Mouse (Mus musculus) heart, embryonic 11.5 days (tissue): ENCODE results near the gene Slc1a1. TPM values are rescaled to one million over a fixed set of nuclear protein-coding genes. Genes with fewer than 3 reads are reported as not detected.

Experiments
- ATAC-seq: fragments of 200-750 bp; cut with Nextera tagmentation; replicated peaks from 2 replicates; pipeline ENCODE4 v1.8.0; 2017; ENCODE audit warnings: moderate library complexity; ENCODE audit not compliant: insufficient number of reproducible peaks, low FRiP score, low TSS enrichment
- H3K27ac ChIP-seq: fragments of 300-500 bp; sonication (generic); 2 replicates; pipeline ENCODE4 v1.5.1; 2014; ENCODE audit warnings: mild to moderate bottlenecking, low read depth, low read length
- H3K27me3 ChIP-seq: fragments of 300-500 bp; sonication (generic); 2 replicates; pipeline ENCODE4 v1.6.1; 2014; ENCODE audit warnings: mild to moderate bottlenecking, low read length, mixed read lengths; ENCODE audit not compliant: control insufficient read depth, insufficient read depth
- H3K36me3 ChIP-seq: fragments of 300-500 bp; sonication (generic); 2 replicates; pipeline ENCODE4 v1.6.1; 2014; ENCODE audit warnings: mild to moderate bottlenecking, low read length, moderate library complexity, mixed read lengths; ENCODE audit not compliant: control insufficient read depth, insufficient read depth
- H3K4me1 ChIP-seq: fragments of 300-500 bp; sonication (generic); 2 replicates; pipeline ENCODE4 v1.6.1; 2014; ENCODE audit warnings: low read length; ENCODE audit not compliant: control insufficient read depth, insufficient read depth
- H3K4me2 ChIP-seq: fragments of 300-500 bp; sonication (generic); 2 replicates; pipeline ENCODE4 v1.6.1; 2014; ENCODE audit warnings: mild to moderate bottlenecking, moderate library complexity
- H3K4me3 ChIP-seq: fragments of 300-500 bp; sonication (generic); 2 replicates; pipeline ENCODE4 v1.5.1; 2014; ENCODE audit warnings: low read depth, low read length
- H3K9ac ChIP-seq: fragments of 300-500 bp; sonication (generic); 2 replicates; pipeline ENCODE4 v1.6.1; 2014; ENCODE audit warnings: mild to moderate bottlenecking, low read depth, low read length, moderate library complexity
- H3K9me3 ChIP-seq: fragments of 300-500 bp; sonication (generic); replicated peaks from 2 replicates; pipeline ENCODE4 v1.6.1; 2016; ENCODE audit warnings: low read length; ENCODE audit not compliant: control insufficient read depth
- WGBS: fragments of 180-500 bp; shearing (Covaris S2); extraction: QIAGEN DNeasy Blood & Tissue Kit; methylation state at CpG from one replicate; pipeline ENCODE4 v1.1.7; 2014; ENCODE audit not compliant: insufficient replicate concordance; 5-methylcytosine and 5-hydroxymethylcytosine counted together
- polyA plus RNA-seq: library from polyadenylated mRNA; unstranded; fragments of >200 nt; fragmentation: Nextera tagmentation; extraction: Ambion mirVana; gene quantifications from 2 replicates; pipeline ENCODE4 v1.2.1, GENCODE M21; 2014

Gene Slc1a1
- 0.93 and 1.5 TPM in 2 replicates for polyA plus RNA-seq

DNA sequence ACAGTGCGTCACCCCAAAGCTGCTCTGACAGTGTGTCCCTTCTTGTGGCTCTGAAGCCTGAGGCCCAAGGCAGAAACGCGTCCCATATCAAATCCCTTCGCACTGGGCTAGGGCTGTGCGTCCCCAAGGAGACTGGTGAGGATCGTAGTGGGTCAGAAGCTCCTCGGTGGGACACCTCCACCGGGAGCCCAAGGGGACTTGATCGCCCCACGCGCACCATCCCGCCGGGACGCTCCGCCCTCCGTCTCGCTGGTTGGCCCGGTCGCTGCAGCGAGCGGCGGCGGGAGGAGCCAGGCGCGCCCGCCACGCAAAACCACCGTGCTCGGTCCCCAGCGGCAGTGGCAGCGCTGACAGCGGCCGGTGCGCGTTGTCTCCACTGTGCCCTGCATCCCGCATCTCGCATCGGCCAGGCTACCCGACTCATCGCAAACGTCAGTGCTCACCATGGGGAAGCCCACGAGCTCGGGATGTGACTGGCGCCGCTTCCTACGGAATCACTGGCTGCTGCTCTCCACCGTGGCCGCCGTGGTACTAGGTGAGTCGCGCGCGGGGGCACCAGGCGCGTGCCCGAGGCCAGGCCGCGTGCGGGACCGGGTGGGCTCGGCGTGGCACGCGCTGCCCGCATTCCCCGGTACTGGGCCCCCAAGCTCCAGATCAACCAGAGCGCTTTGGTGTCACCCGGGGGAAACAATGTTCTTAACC is at the start of gene Slc1a1:
Gene Slc1a1, plus strand, starts transcription at position 252 of the 702 bp plus-strand sequence.
- no peaks in the 10 kb centered on the region for H3K36me3 ChIP-seq
- WGBS, result 1% methylated on average over 66 of the region's 68 CpGs
- H3K4me1 ChIP-seq, result no peaks in the 10 kb centered on the region
- ATAC-seq, result 0 out of 2 replicates have a peak, but pooled peaks have one; percentile 7
- peak within 1 kb of the TSS; percentile 97 for H3K4me2 ChIP-seq
- H3K4me3 ChIP-seq, result peak within 1 kb of the TSS; percentile 63
- no peaks in the 10 kb centered on the region for H3K9me3 ChIP-seq
- peak within 1 kb of the TSS; percentile 64 for H3K9ac ChIP-seq
- peaks cover 24% of the 10 kb centered on the region for H3K27me3 ChIP-seq
- no peak within 1 kb of the TSS for H3K27ac ChIP-seq

DNA sequence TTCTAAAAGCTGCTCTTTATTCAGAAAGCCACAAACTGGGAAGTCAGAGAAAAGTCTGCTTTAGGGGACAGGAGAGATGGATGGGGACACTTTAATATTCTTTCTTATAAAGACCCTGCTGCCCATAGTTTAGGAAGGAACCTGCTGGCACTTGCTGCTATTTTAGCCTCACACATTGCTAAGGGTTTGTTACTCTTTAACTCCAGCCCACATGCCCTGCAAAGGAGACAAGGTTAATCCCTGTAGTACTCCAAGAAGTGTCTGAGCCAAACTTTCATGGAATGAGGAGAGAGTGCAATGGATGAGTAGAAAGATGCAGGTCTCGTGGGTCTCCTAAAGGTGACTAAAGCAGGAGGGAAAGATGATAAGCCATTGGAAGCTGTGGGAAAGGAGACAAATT is 44.7 kb upstream of the Slc1a1 start:
- Histone ChIP-seq H3K9ac (no peak overlapping the region), H3K4me2 (no peak overlapping the region), H3K4me1 (0 out of 2 replicates have a peak, but pooled peaks cover 3% of the 10 kb centered on the region), H3K27ac (no peak overlapping the region), H3K4me3 (no peak overlapping the region), H3K9me3 (no peaks in the 10 kb centered on the region), H3K27me3 (no peaks in the 10 kb centered on the region), H3K36me3 (no peaks in the 10 kb centered on the region)
- 57% methylated on average over 1 of the region's 1 CpGs for WGBS
- no peak for ATAC-seq

DNA sequence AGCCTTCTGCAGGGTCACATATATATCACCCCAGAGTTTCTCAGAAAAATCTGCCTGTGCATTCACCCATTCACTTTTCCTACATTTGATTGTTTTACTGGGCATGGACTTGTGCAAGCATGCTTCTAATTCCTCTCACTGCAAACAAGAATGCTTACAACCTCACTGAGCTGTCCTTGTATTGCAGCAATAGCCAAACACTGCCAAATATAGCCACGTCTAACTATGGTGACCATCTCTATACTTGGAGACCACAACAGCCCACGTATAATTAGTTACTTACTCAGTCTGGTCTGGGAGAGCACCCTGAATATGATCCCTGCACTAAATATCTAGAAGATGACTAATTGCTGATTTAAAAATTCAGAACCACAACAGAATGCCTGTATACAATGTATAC is 41.5 kb upstream of the Slc1a1 start:
- Histone ChIP-seq H3K27ac (peak overlapping the region; percentile 6; the same call in 1 of the 2 replicates), H3K4me2 (no peak overlapping the region), H3K9ac (no peak overlapping the region), H3K4me3 (no peak overlapping the region), H3K9me3 (no peaks in the 10 kb centered on the region), H3K27me3 (no peaks in the 10 kb centered on the region), H3K4me1 (0 out of 2 replicates have a peak, but pooled peaks cover 3% of the 10 kb centered on the region), H3K36me3 (no peaks in the 10 kb centered on the region)
- WGBS, result 49% methylated on average over 2 of the region's 2 CpGs
- no peak for ATAC-seq

- 69% methylated on average over 5 of the region's 5 CpGs for WGBS
- Histone ChIP-seq H3K27me3 (no peaks in the 10 kb centered on the region), H3K27ac (no peak overlapping the region), H3K4me3 (no peak overlapping the region), H3K4me2 (no peak overlapping the region), H3K9ac (no peak overlapping the region), H3K4me1 (0 out of 2 replicates have a peak, but pooled peaks cover 3% of the 10 kb centered on the region), H3K9me3 (no peaks in the 10 kb centered on the region), H3K36me3 (no peaks in the 10 kb centered on the region)
- no peak for ATAC-seq
These were observed 38.6 kb upstream of the Slc1a1 start for GRCm38 (mm10) chr19:28796146-28796848.

- no peaks in the 10 kb centered on the region for H3K27me3 ChIP-seq
- H3K27ac ChIP-seq, result no peak overlapping the region
- H3K9ac ChIP-seq, result no peak overlapping the region
- H3K4me3 ChIP-seq, result no peak overlapping the region
- 0 out of 2 replicates have a peak, but pooled peaks cover 3% of the 10 kb centered on the region for H3K4me1 ChIP-seq
- no peak overlapping the region for H3K4me2 ChIP-seq
- 63% methylated on average over 1 of the region's 1 CpGs for WGBS
- no peaks in the 10 kb centered on the region for H3K9me3 ChIP-seq
- no peaks in the 10 kb centered on the region for H3K36me3 ChIP-seq
- ATAC-seq, result no peak
These were observed 37.9 kb upstream of the Slc1a1 start for GRCm38 (mm10) chr19:28796966-28797365.

- ATAC-seq, result no peak
- no peaks in the 10 kb centered on the region for H3K9me3 ChIP-seq
These were observed 37.2 kb upstream of the Slc1a1 start for GRCm38 (mm10) chr19:28797611-28798010.

DNA sequence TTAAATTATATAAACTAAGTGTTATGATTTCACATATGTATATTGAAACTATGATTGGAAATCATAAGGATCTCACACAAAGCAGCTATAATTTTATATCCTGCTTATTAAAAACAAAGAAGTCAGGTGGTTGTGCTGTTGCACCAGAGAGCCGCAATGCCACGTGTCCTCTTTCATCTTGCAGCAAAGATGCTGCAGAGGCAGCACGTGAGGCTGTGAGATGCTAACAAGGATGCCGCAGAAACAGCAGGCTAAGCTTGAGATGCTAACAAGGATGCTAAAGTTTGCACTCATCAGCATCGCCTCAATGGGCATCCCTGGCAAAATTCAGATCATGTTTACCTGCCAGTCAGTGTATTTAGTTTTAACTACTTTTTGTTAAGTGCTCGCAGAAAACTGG is 34.4 kb upstream of the Slc1a1 start:
- H3K4me1 ChIP-seq, result no peaks in the 10 kb centered on the region
- no peak overlapping the region for H3K27ac ChIP-seq
- H3K27me3 ChIP-seq, result no peaks in the 10 kb centered on the region
- H3K9ac ChIP-seq, result no peak overlapping the region
- H3K4me2 ChIP-seq, result no peak overlapping the region
- H3K4me3 ChIP-seq, result no peak overlapping the region
- ATAC-seq, result no peak
- 50% methylated on average over 6 of the region's 6 CpGs for WGBS
- no peaks in the 10 kb centered on the region for H3K9me3 ChIP-seq
- H3K36me3 ChIP-seq, result no peaks in the 10 kb centered on the region

More at GRCm38 (mm10) chr19:28797611-28798010, 37.2 kb upstream of the Slc1a1 start:
- Histone ChIP-seq H3K9ac (no peak overlapping the region), H3K4me3 (no peak overlapping the region), H3K4me1 (0 out of 2 replicates have a peak, but pooled peaks cover 3% of the 10 kb centered on the region), H3K27ac (no peak overlapping the region), H3K4me2 (no peak overlapping the region), H3K36me3 (no peaks in the 10 kb centered on the region), H3K27me3 (no peaks in the 10 kb centered on the region)
- 84% methylated on average over 6 of the region's 6 CpGs for WGBS

GRCm38 (mm10) chr19:28806276-28806675 is 28.6 kb upstream of the Slc1a1 start:
- Histone ChIP-seq H3K36me3 (no peaks in the 10 kb centered on the region), H3K4me3 (no peak overlapping the region), H3K9me3 (no peaks in the 10 kb centered on the region), H3K9ac (no peak overlapping the region), H3K27ac (no peak overlapping the region), H3K27me3 (no peaks in the 10 kb centered on the region), H3K4me2 (no peak overlapping the region), H3K4me1 (no peaks in the 10 kb centered on the region)
- WGBS, result 83% methylated on average over 6 of the region's 6 CpGs
- no peak for ATAC-seq
